Comparison of ENCODE assay signal across 9 mouse cellular contexts in the genomic region with DNA sequence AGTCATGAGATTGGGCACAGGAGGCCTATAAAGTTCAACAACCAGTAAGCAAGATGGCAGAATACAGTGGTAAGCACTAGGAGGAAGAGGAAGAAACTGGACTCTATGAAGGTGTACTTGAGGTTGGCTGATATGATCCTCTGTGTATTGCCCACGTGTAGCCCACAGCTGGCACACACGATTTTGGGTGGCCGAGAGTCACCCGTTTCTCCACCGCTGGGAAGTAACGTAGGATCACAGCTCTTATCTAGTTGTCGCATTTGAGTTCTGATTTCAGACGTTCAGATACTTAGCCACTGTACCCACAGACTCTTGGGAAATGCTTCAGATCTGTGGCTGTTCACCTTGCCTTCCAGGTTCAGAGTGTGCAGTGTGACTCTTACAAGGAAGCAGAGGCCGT. TPM values are rescaled to one million over a fixed set of nuclear protein-coding genes. Genes with fewer than 3 reads are reported as not detected.
DNase-seq lines count a peak whose midpoint lies in the region; ATAC-seq and TF ChIP-seq lines count a peak whose summit lies in the region.
"Had no signal": no experiment of that assay in that cellular context is flagged by ENCODE, and none has a peak within 500 bp of the region (broad histone marks: within the 10 kb centered on the region; RNA-seq: fewer than 3 reads in every experiment).

No protein-coding gene starts in this region.

- 77% methylated on average over 9 of the region's 9 CpGs for WGBS in kidney, postnatal 0 days
- WGBS in intestine, embryonic 14.5 days: 82% methylated on average over 9 of the region's 9 CpGs
- WGBS in midbrain, postnatal 0 days: 85% methylated on average over 9 of the region's 9 CpGs

- peak overlapping the region; percentile 83 for H3K4me3 ChIP-seq in kidney, postnatal 0 days (replicated peaks; ENCODE audit: low read depth, low read length)
- H3K4me3 ChIP-seq in intestine, embryonic 14.5 days (ENCODE audit: low read depth, low read length): peak overlapping the region; percentile 69
- H3K4me3 ChIP-seq in midbrain, postnatal 0 days (ENCODE audit: low read depth, low read length): peak overlapping the region; percentile 75

- peaks cover 14% of the 10 kb centered on the region for H3K4me1 ChIP-seq in kidney, postnatal 0 days (replicated peaks; ENCODE audit: insufficient read depth, low read length)
- H3K4me1 ChIP-seq in intestine, embryonic 14.5 days (replicated peaks; ENCODE audit: control insufficient read depth, insufficient read depth, low read length): peaks cover 30% of the 10 kb centered on the region
- H3K4me1 ChIP-seq in midbrain, postnatal 0 days (ENCODE audit: insufficient read depth, low read length): peaks cover 13% of the 10 kb centered on the region; the same call in 1 of the 2 replicates

- no peaks in the 10 kb centered on the region for H3K36me3 ChIP-seq in kidney, postnatal 0 days (ENCODE audit: insufficient read depth, low read length)
- 0 out of 2 replicates have a peak, but pooled peaks cover 6% of the 10 kb centered on the region for H3K36me3 ChIP-seq in intestine, embryonic 14.5 days (ENCODE audit: control insufficient read depth, insufficient read depth, low read length)
- no peaks in the 10 kb centered on the region for H3K36me3 ChIP-seq in midbrain, postnatal 0 days (ENCODE audit: insufficient read depth, low read length)

- peak overlapping the region; percentile 81 for H3K9ac ChIP-seq in kidney, postnatal 0 days (ENCODE audit: low read depth, low read length)
- H3K9ac ChIP-seq in intestine, embryonic 14.5 days (ENCODE audit: low read length): peak overlapping the region; percentile 80
- peak overlapping the region; percentile 93; the same call in 1 of the 2 replicates for H3K9ac ChIP-seq in midbrain, postnatal 0 days (replicated peaks; ENCODE audit: low read length, poor library complexity, severe bottlenecking)

- H3K27ac ChIP-seq in kidney, postnatal 0 days: no peak overlapping the region
- H3K27ac ChIP-seq in intestine, embryonic 14.5 days (ENCODE audit: low read depth): no peak overlapping the region
- peak overlapping the region; percentile 74; the same call in 1 of the 2 replicates for H3K27ac ChIP-seq in midbrain, postnatal 0 days (ENCODE audit: low read depth, low read length)

- no peak for ATAC-seq in kidney, postnatal 0 days (replicated peaks; ENCODE audit: low FRiP score, low read depth)
- peak; percentile 24 for ATAC-seq in common myeloid progenitor, adult 5-6 weeks (replicated peaks; ENCODE audit: low read depth, poor library complexity, severe bottlenecking)
- no peak for ATAC-seq in intestine, embryonic 14.5 days (replicated peaks; ENCODE audit: low FRiP score, low TSS enrichment, low read depth)
- no peak for ATAC-seq in midbrain, postnatal 0 days (ENCODE audit: low FRiP score)

- no peak for DNase-seq in kidney, postnatal 0 days (ENCODE audit: low spot score)
- DNase-seq in kidney, postnatal 4 days: no peak
- no peak for DNase-seq in intestine, embryonic 14.5 days (ENCODE audit: low spot score)
- no peak for DNase-seq in midbrain, postnatal 0 days (ENCODE audit: low spot score)
- DNase-seq in adipocyte (ENCODE audit: low spot score): no peak
- DNase-seq in adrenal gland, adult 2 months: no peak
- DNase-seq in thymus, postnatal 10 days (ENCODE audit: low spot score in 2 of 2): no peak

- no peaks in the 10 kb centered on the region for H3K9me3 ChIP-seq in kidney, postnatal 0 days (replicated peaks; ENCODE audit: low read length)
- H3K9me3 ChIP-seq in intestine, embryonic 14.5 days (ENCODE audit: control insufficient read depth, low read length): no peaks in the 10 kb centered on the region
- no peaks in the 10 kb centered on the region for H3K9me3 ChIP-seq in midbrain, postnatal 0 days (ENCODE audit: low read length)

- no peaks in the 10 kb centered on the region for H3K27me3 ChIP-seq in kidney, postnatal 0 days (ENCODE audit: insufficient read depth, low read length)
- H3K27me3 ChIP-seq in intestine, embryonic 14.5 days (replicated peaks; ENCODE audit: control insufficient read depth, insufficient read depth, low read length): no peaks in the 10 kb centered on the region
- no peaks in the 10 kb centered on the region for H3K27me3 ChIP-seq in midbrain, postnatal 0 days (ENCODE audit: insufficient read depth, low read length)

- no peak for TF ChIP-seq CTCF in kidney, postnatal 0 days (IDR thresholded peaks at IDR 0.05; ENCODE audit: low read depth)
- TF ChIP-seq CTCF in midbrain, postnatal 0 days (IDR thresholded peaks at IDR 0.05): no peak

- peak overlapping the region; percentile 77 for H3K4me2 ChIP-seq in kidney, postnatal 0 days (ENCODE audit: low read length)
- peak overlapping the region; percentile 92 for H3K4me2 ChIP-seq in intestine, embryonic 14.5 days (ENCODE audit: low read length)
- peak overlapping the region; percentile 60 for H3K4me2 ChIP-seq in midbrain, postnatal 0 days (ENCODE audit: low read depth, low read length, poor library complexity, severe bottlenecking)

RNA-seq across cellular contexts. Expression of gene Vapb, which starts 0.9 kb away (rescaled TPM):
- 12.2 and 16.3 TPM in 2 replicates for polyA plus RNA-seq in kidney, postnatal 0 days (2015; fragmentation: Nextera tagmentation; extraction: Ambion mirVana)
- total RNA-seq in common myeloid progenitor, adult 5-6 weeks (2017): 53.9 and 74.6 TPM in 2 replicates
- polyA plus RNA-seq in intestine, embryonic 14.5 days (2014; fragmentation: Nextera tagmentation; extraction: Ambion mirVana): 10.5 and 11.7 TPM in 2 replicates
- 36.3 and 41.6 TPM in 2 replicates for total RNA-seq in midbrain, postnatal 0 days (2014; rRNA removed)
- 11.5 and 14.6 TPM in 2 replicates for polyA plus RNA-seq in midbrain, postnatal 0 days (2015; fragmentation: Nextera tagmentation; extraction: Ambion mirVana)
- 100 to 1,000 TPM; 173 to 209 TPM for total RNA-seq in adrenal gland, adult 2 months (2021)
- 13.1 and 17.3 TPM in 2 replicates for polyA plus RNA-seq in adrenal gland, adult 2 months (2012; rRNA removed)

RNA-seq across cellular contexts. Expression of gene 1700010B08Rik, which starts 19.0 kb away (rescaled TPM):
- polyA plus RNA-seq in kidney, postnatal 0 days (2015; fragmentation: Nextera tagmentation; extraction: Ambion mirVana): not detected in 2 replicates
- total RNA-seq in common myeloid progenitor, adult 5-6 weeks (2017): not detected in 2 replicates
- not detected in 2 replicates for polyA plus RNA-seq in intestine, embryonic 14.5 days (2014; fragmentation: Nextera tagmentation; extraction: Ambion mirVana)
- not detected in 2 replicates for total RNA-seq in midbrain, postnatal 0 days (2014; rRNA removed)
- not detected in 2 replicates for polyA plus RNA-seq in midbrain, postnatal 0 days (2015; fragmentation: Nextera tagmentation; extraction: Ambion mirVana)
- not detected for total RNA-seq in adrenal gland, adult 2 months (2021)
- polyA plus RNA-seq in adrenal gland, adult 2 months (2012; rRNA removed): not detected in 2 replicates
- polyA plus RNA-seq: brain, embryonic 14.5 days had no signal
